Mouse (Mus musculus): ENCODE measurements around the gene Snx30.

GRCm38 (mm10) chr4:59803358-59803757 lies 2.3 kb upstream of the Snx30 start:
- TF ChIP-seq CTCF (IDR thresholded peaks at IDR 0.05; ENCODE audit: borderline replicate concordance, control insufficient read depth, extremely low read depth, insufficient read depth, low read length, poor library complexity) = no peak
- no peak for TF ChIP-seq POLR2A (IDR thresholded peaks at IDR 0.05; ENCODE audit: control insufficient read depth, extremely low read depth, insufficient read depth, low read length, poor library complexity)
